Mouse (Mus musculus) intestine, embryonic 16.5 days (tissue): ENCODE data around the gene Nek9. TPM values are rescaled to one million over a fixed set of nuclear protein-coding genes. Genes with fewer than 3 reads are reported as not detected.

ENCODE experiments used
- ATAC-seq: fragments of 200-750 bp; cut with Nextera tagmentation; 2 replicates; pipeline ENCODE4 v1.8.0; 2017; ENCODE audit warnings: moderate TSS enrichment, moderate library complexity
- H3K27ac ChIP-seq: fragments of 300-500 bp; sonication (generic); 2 replicates; pipeline ENCODE4 v1.5.1; 2014; ENCODE audit warnings: mild to moderate bottlenecking, low read length
- H3K27me3 ChIP-seq: fragments of 300-500 bp; sonication (generic); replicated peaks from 2 replicates; pipeline ENCODE4 v1.6.1; 2014; ENCODE audit warnings: low read length, control low read depth, mixed read lengths; ENCODE audit not compliant: control insufficient read depth, insufficient read depth
- H3K36me3 ChIP-seq: fragments of 300-500 bp; sonication (generic); 2 replicates; pipeline ENCODE4 v1.6.1; 2014; ENCODE audit warnings: low read length, control low read depth; ENCODE audit not compliant: control insufficient read depth, insufficient read depth
- H3K4me1 ChIP-seq: fragments of 300-500 bp; sonication (generic); 2 replicates; pipeline ENCODE4 v1.6.1; 2014; ENCODE audit warnings: low read length, control low read depth, mixed read lengths; ENCODE audit not compliant: control insufficient read depth, insufficient read depth
- H3K4me2 ChIP-seq: fragments of 300-500 bp; sonication (generic); 2 replicates; pipeline ENCODE4 v1.6.1; 2014; ENCODE audit warnings: low read depth, low read length, control low read depth
- H3K4me3 ChIP-seq: fragments of 300-500 bp; sonication (generic); 2 replicates; pipeline ENCODE4 v1.5.1; 2014; ENCODE audit warnings: mild to moderate bottlenecking, low read length
- H3K9ac ChIP-seq: fragments of 300-500 bp; sonication (generic); 2 replicates; pipeline ENCODE4 v1.6.1; 2014; ENCODE audit warnings: low read depth, low read length
- H3K9me3 ChIP-seq: fragments of 300-500 bp; sonication (generic); 2 replicates; pipeline ENCODE4 v1.6.1; 2016; ENCODE audit warnings: low read length, control low read depth; ENCODE audit not compliant: control insufficient read depth
- WGBS: fragments of 180-500 bp; shearing (Covaris S2); extraction: QIAGEN DNeasy Blood & Tissue Kit; methylation state at CpG from one replicate; pipeline ENCODE4 v1.1.7; 2014; 5-methylcytosine and 5-hydroxymethylcytosine counted together
- polyA plus RNA-seq: library from polyadenylated mRNA; unstranded; fragments of >200 nt; fragmentation: Nextera tagmentation; extraction: Ambion mirVana; gene quantifications from 2 replicates; pipeline ENCODE4 v1.2.1, GENCODE M21; 2015

Gene Nek9
- polyA plus RNA-seq, 1 experiment from 2014 or later = 13.2 TPM

- Histone ChIP-seq H3K9ac (peak overlapping the region; percentile 98), H3K4me3 (peak overlapping the region; percentile 94), H3K4me1 (peaks cover 19% of the 10 kb centered on the region), H3K9me3 (no peaks in the 10 kb centered on the region), H3K27ac (peak overlapping the region; percentile 91), H3K36me3 (no peaks in the 10 kb centered on the region), H3K27me3 (no peaks in the 10 kb centered on the region), H3K4me2 (peak overlapping the region; percentile 67)
- under 1% methylated on average over 42 of the region's 42 CpGs for WGBS
- peak; percentile 73 for ATAC-seq
Measured at GRCm38 (mm10) chr12:85338815-85339214, 347 bp downstream of the Nek9 start.

GRCm38 (mm10) chr12:85337567-85338311 lies 1.4 kb downstream of the Nek9 start:
- peak overlapping the region; percentile 98; the same call in 1 of the 2 replicates for H3K9ac ChIP-seq

GRCm38 (mm10) chr12:85330153-85330552 lies 9.0 kb downstream of the Nek9 start:
- no peak overlapping the region for H3K4me2 ChIP-seq
- 0 out of 2 replicates have a peak, but pooled peaks have one; percentile 44 for ATAC-seq
- 78% methylated on average over 7 of the region's 7 CpGs for WGBS

More at GRCm38 (mm10) chr12:85337567-85338311, 1.4 kb downstream of the Nek9 start:
- peak overlapping the region; percentile 67 for H3K4me2 ChIP-seq
- 78% methylated on average over 6 of the region's 6 CpGs for WGBS
- H3K9me3 ChIP-seq = no peaks in the 10 kb centered on the region
- H3K27ac ChIP-seq = no peak overlapping the region; the same call in 1 of the 2 replicates
- no peaks in the 10 kb centered on the region for H3K27me3 ChIP-seq
- peaks cover 19% of the 10 kb centered on the region for H3K4me1 ChIP-seq
- no peaks in the 10 kb centered on the region for H3K36me3 ChIP-seq
- no peak for ATAC-seq
- peak overlapping the region; percentile 94; the same call in 1 of the 2 replicates for H3K4me3 ChIP-seq

GRCm38 (mm10) chr12:85308651-85309050 lies 30.5 kb downstream of the Nek9 start:
- no peak overlapping the region for H3K27ac ChIP-seq
- no peak overlapping the region for H3K4me3 ChIP-seq
- peaks cover 19% of the 10 kb centered on the region for H3K36me3 ChIP-seq
- no peaks in the 10 kb centered on the region for H3K27me3 ChIP-seq
- no peak overlapping the region for H3K4me2 ChIP-seq
- H3K9me3 ChIP-seq = no peaks in the 10 kb centered on the region
- H3K4me1 ChIP-seq = peaks cover 3% of the 10 kb centered on the region; the same call in 1 of the 2 replicates
- no peak for ATAC-seq
- 80% methylated on average over 3 of the region's 3 CpGs for WGBS
- H3K9ac ChIP-seq = no peak overlapping the region

More at GRCm38 (mm10) chr12:85330153-85330552, 9.0 kb downstream of the Nek9 start:
- Histone ChIP-seq H3K4me1 (no peaks in the 10 kb centered on the region), H3K27ac (no peak overlapping the region), H3K36me3 (peaks cover 13% of the 10 kb centered on the region), H3K4me3 (no peak overlapping the region), H3K27me3 (no peaks in the 10 kb centered on the region), H3K9me3 (no peaks in the 10 kb centered on the region), H3K9ac (no peak overlapping the region)

GRCm38 (mm10) chr12:85305247-85305892 lies 33.8 kb downstream of the Nek9 start:
- no peak overlapping the region for H3K9ac ChIP-seq
- 41% methylated on average over 16 of the region's 16 CpGs for WGBS
- no peak overlapping the region for H3K4me2 ChIP-seq
- peaks cover 3% of the 10 kb centered on the region; the same call in 1 of the 2 replicates for H3K4me1 ChIP-seq
- 0 out of 2 replicates have a peak overlapping the region, but pooled peaks have one; percentile 33 for H3K27ac ChIP-seq
- H3K36me3 ChIP-seq = peaks cover 27% of the 10 kb centered on the region
- peak; percentile 62 for ATAC-seq
- no peaks in the 10 kb centered on the region for H3K27me3 ChIP-seq
- H3K4me3 ChIP-seq = peak overlapping the region; percentile 5; the same call in 1 of the 2 replicates
- no peaks in the 10 kb centered on the region for H3K9me3 ChIP-seq

GRCm38 (mm10) chr12:85304725-85305124 lies 34.4 kb downstream of the Nek9 start:
- peaks cover 32% of the 10 kb centered on the region for H3K36me3 ChIP-seq

GRCm38 (mm10) chr12:85303256-85303655 lies 35.9 kb downstream of the Nek9 start:
- Histone ChIP-seq H3K4me3 (no peak overlapping the region), H3K27me3 (no peaks in the 10 kb centered on the region), H3K9ac (no peak overlapping the region), H3K4me2 (no peak overlapping the region), H3K36me3 (peaks cover 24% of the 10 kb centered on the region), H3K27ac (no peak overlapping the region), H3K4me1 (peaks cover 12% of the 10 kb centered on the region), H3K9me3 (no peaks in the 10 kb centered on the region)
- no peak for ATAC-seq
- WGBS = 69% methylated on average over 2 of the region's 2 CpGs

More at GRCm38 (mm10) chr12:85304725-85305124, 34.4 kb downstream of the Nek9 start:
- Histone ChIP-seq H3K9me3 (no peaks in the 10 kb centered on the region), H3K4me2 (no peak overlapping the region), H3K27ac (no peak overlapping the region), H3K9ac (no peak overlapping the region), H3K4me3 (no peak overlapping the region), H3K27me3 (no peaks in the 10 kb centered on the region), H3K4me1 (peaks cover 3% of the 10 kb centered on the region; the same call in 1 of the 2 replicates)
- 62% methylated on average over 4 of the region's 4 CpGs for WGBS
- peak; percentile 19; the same call in 1 of the 2 replicates for ATAC-seq

- Histone ChIP-seq H3K27ac (peak overlapping the region; percentile 46; the same call in 1 of the 2 replicates), H3K4me2 (no peak overlapping the region)
- no peak for ATAC-seq
Measured at GRCm38 (mm10) chr12:85298835-85299180, 40.4 kb downstream of the Nek9 start.

GRCm38 (mm10) chr12:85298127-85298834 lies 40.9 kb downstream of the Nek9 start:
- Histone ChIP-seq H3K27ac (no peak overlapping the region), H3K36me3 (peaks cover 10% of the 10 kb centered on the region; the same call in 1 of the 2 replicates), H3K4me1 (peaks cover 12% of the 10 kb centered on the region; the same call in 1 of the 2 replicates), H3K4me3 (no peak overlapping the region), H3K4me2 (no peak overlapping the region), H3K9ac (no peak overlapping the region), H3K27me3 (no peaks in the 10 kb centered on the region), H3K9me3 (no peaks in the 10 kb centered on the region)
- 40% methylated on average over 11 of the region's 11 CpGs for WGBS
- peak; percentile 77 for ATAC-seq

More at GRCm38 (mm10) chr12:85298835-85299180, 40.4 kb downstream of the Nek9 start:
- H3K9ac ChIP-seq = no peak overlapping the region
- no peaks in the 10 kb centered on the region for H3K27me3 ChIP-seq
- H3K4me3 ChIP-seq = no peak overlapping the region
- H3K4me1 ChIP-seq = peaks cover 12% of the 10 kb centered on the region; the same call in 1 of the 2 replicates
- WGBS = 65% methylated on average over 1 of the region's 1 CpGs
- no peaks in the 10 kb centered on the region for H3K9me3 ChIP-seq
- H3K36me3 ChIP-seq = peaks cover 12% of the 10 kb centered on the region
